Mouse (Mus musculus) forebrain, embryonic 12.5 days (tissue): ENCODE measurements at regions not wholly inside any gene's neighbourhood (a gene's known extent, or its start where the extent isn't known, plus 50 kb on each side); places are given as distances from the start of the nearest gene placed in this dataset.

Experiments used
- ATAC-seq: fragments of 200-750 bp; cut with Nextera tagmentation; 2 replicates; pipeline ENCODE4 v1.8.0; 2017; ENCODE audit warnings: moderate TSS enrichment; ENCODE audit not compliant: low FRiP score
- H3K27ac ChIP-seq: fragments of 300-500 bp; sonication (generic); 2 replicates; pipeline ENCODE4 v1.5.1; 2016; ENCODE audit warnings: mild to moderate bottlenecking
- H3K27me3 ChIP-seq: fragments of 300-500 bp; sonication (generic); 2 replicates; pipeline ENCODE4 v1.6.1; 2016; ENCODE audit warnings: mild to moderate bottlenecking
- H3K36me3 ChIP-seq: fragments of 300-500 bp; sonication (generic); replicated peaks from 2 replicates; pipeline ENCODE4 v1.6.1; 2016; ENCODE audit warnings: mild to moderate bottlenecking
- H3K4me1 ChIP-seq: fragments of 300-500 bp; sonication (generic); 2 replicates; pipeline ENCODE4 v1.6.1; 2016
- H3K4me2 ChIP-seq: fragments of 300-500 bp; sonication (generic); 2 replicates; pipeline ENCODE4 v1.6.1; 2016; ENCODE audit warnings: mild to moderate bottlenecking, moderate library complexity
- H3K4me3 ChIP-seq: fragments of 300-500 bp; sonication (generic); replicated peaks from 2 replicates; pipeline ENCODE4 v1.5.1; 2016; ENCODE audit warnings: mild to moderate bottlenecking
- H3K9ac ChIP-seq: fragments of 300-500 bp; sonication (generic); 2 replicates; pipeline ENCODE4 v1.6.1; 2016; ENCODE audit warnings: mild to moderate bottlenecking
- H3K9me3 ChIP-seq: fragments of 300-500 bp; sonication (generic); 2 replicates; pipeline ENCODE4 v1.6.1; 2016
- WGBS: fragments of 180-500 bp; shearing (Covaris S2); methylation state at CpG from one replicate; pipeline ENCODE4 v1.1.7; 2016; 5-methylcytosine and 5-hydroxymethylcytosine counted together

DNA sequence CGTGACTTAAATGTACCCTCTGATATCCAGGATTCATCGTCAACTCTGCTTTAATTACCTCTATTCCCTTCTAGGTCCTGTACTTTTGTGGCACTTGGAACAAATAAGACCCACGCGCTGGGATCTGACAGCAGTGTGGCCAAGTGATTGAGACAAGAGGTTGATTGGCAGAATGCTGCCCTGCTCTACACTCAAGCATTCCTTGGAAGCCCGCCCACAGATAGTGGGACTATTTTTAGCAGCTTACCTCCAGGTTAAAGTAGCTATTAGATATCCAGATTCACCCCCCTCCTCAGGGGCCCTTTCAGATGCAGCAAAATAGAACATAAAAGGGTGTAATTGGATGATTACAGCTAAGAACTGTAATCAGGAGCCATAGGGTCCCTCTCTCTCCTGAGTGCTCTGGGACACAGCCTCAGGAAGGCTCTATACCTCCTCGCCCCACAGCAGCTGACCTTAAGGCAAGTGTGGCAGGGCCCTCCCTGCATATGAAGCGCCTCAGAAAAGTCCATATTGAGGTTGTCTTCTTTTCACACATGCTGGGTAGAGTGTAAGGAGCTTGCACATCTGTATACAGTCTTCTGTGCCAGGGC, 479.1 kb upstream of the Marcks start:
- H3K27me3 ChIP-seq: no peaks in the 10 kb centered on the region
- no peaks in the 10 kb centered on the region for H3K9me3 ChIP-seq
- H3K36me3 ChIP-seq: no peaks in the 10 kb centered on the region
- no peak overlapping the region for H3K4me2 ChIP-seq
- WGBS: 53% methylated on average over 7 of the region's 7 CpGs
- H3K27ac ChIP-seq: 0 out of 2 replicates have a peak overlapping the region, but pooled peaks have one; percentile 1
- no peak overlapping the region for H3K4me3 ChIP-seq
- no peak overlapping the region for H3K9ac ChIP-seq
- peak; percentile 73; the same call in 1 of the 2 replicates for ATAC-seq
- H3K4me1 ChIP-seq: peaks cover 15% of the 10 kb centered on the region; the same call in 1 of the 2 replicates

DNA sequence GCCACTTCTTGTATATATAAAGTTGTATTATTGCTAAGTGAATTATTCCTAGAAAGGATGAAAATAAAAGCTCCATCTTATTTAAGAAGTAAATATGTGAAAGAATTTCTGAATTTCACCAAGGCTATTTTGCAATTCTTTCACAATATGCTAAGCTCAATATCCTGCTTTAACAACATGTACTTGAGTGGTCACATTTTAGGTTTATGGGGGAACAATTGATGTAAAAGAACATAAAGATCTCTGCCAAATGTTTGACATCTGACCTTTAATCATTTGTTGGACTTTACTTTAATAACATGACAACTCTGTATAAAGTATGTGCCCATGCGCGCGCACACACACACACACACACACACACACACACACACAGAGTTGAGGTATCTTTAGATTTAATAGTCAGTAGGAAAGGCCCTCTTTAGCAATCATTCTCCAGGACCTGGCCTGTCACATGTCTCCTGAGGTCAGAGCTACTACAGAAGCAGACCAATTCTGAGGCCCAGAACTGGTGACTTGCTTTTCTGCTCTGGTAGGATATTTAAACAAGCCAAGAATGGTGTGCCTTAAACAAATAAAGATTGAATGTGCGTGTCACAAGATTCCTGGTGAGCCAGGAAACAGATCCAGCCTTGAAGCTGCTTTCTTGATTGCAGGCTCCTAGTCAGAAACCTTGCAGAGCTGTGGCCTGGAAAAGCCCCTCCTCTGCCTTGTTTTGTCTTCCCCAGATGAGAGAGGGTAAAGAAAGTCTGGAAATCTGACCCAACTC, 477.4 kb upstream of the Marcks start:
- H3K4me3 ChIP-seq: no peak overlapping the region
- H3K36me3 ChIP-seq: no peaks in the 10 kb centered on the region
- H3K27me3 ChIP-seq: no peaks in the 10 kb centered on the region
- 68% methylated on average over 4 of the region's 4 CpGs for WGBS
- no peak overlapping the region for H3K9ac ChIP-seq
- no peak for ATAC-seq
- H3K27ac ChIP-seq: no peak overlapping the region
- peaks cover 15% of the 10 kb centered on the region; the same call in 1 of the 2 replicates for H3K4me1 ChIP-seq
- H3K4me2 ChIP-seq: no peak overlapping the region
- H3K9me3 ChIP-seq: no peaks in the 10 kb centered on the region

DNA sequence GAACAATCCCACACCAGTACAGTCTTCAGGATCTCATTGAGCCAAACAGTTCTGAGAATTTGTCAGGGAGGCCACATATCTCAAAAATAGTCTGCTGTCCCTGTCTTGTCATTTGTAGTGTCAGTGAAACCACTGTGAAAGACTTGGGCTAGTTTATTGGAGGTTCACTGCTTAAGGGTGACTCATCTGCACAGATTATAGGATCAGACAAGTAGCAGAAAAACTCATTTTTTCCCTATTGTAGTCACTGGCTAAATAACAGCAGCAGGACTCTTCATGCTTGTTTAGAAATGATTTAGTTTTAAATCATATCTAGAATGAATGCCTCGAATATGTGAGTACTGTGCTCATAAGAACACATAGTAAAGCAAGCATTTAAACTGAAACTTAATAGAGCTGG, 475.2 kb upstream of the Marcks start:
- Histone ChIP-seq H3K4me1 (peaks cover 15% of the 10 kb centered on the region; the same call in 1 of the 2 replicates), H3K9ac (no peak overlapping the region), H3K36me3 (no peaks in the 10 kb centered on the region), H3K4me3 (no peak overlapping the region), H3K4me2 (no peak overlapping the region), H3K9me3 (no peaks in the 10 kb centered on the region), H3K27ac (no peak overlapping the region), H3K27me3 (no peaks in the 10 kb centered on the region)
- ATAC-seq: no peak
- 89% methylated on average over 1 of the region's 1 CpGs for WGBS

DNA sequence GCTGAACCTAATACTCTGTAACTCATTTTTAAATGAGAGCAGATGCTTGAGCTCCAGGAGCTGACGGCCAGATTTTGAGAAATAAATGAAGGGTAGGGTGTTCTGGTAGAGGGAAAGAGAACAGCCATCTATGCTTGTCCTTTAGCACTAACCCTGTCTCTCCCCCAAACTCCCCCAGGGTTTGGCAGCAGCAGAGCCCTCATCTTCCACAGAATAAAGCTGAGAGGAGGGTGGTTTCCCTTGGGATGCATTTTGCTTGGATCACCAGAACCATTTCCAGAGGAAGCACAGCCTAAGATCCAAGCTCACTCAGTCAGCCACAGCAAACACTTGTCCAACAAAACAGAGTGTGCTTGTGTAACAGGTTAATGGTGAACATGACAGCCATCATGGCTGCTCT, 464.8 kb upstream of the Marcks start:
- ATAC-seq: no peak
- Histone ChIP-seq H3K4me3 (no peak overlapping the region), H3K36me3 (no peaks in the 10 kb centered on the region), H3K27ac (no peak overlapping the region), H3K27me3 (no peaks in the 10 kb centered on the region), H3K9ac (no peak overlapping the region), H3K4me2 (no peak overlapping the region), H3K4me1 (no peaks in the 10 kb centered on the region), H3K9me3 (no peaks in the 10 kb centered on the region)
- 64% methylated on average over 1 of the region's 1 CpGs for WGBS

DNA sequence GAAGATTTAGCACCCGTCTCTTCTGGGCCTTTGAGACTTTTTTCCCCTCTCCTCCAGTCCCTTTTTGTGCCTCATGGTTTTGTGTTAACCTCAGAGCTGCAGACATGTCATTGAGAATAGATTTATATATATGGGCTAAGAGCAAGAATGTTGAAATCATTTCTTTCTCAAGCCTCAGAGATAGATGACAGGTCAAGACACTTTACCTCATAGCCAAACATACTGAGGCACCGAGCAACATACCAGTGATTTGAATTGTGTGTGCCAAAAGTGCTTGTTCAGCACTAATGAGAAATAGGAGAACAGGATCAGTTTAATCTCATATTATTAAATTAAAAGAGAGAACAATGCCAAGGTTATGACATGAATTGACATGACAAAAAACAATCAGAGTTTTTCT, 464.2 kb upstream of the Marcks start:
- no peak overlapping the region for H3K9ac ChIP-seq
- H3K27me3 ChIP-seq: no peaks in the 10 kb centered on the region
- H3K4me1 ChIP-seq: no peaks in the 10 kb centered on the region
- H3K36me3 ChIP-seq: no peaks in the 10 kb centered on the region
- no peak for ATAC-seq
- no peak overlapping the region for H3K4me2 ChIP-seq
- no peak overlapping the region for H3K4me3 ChIP-seq
- 78% methylated on average over 2 of the region's 2 CpGs for WGBS
- H3K9me3 ChIP-seq: no peaks in the 10 kb centered on the region
- H3K27ac ChIP-seq: no peak overlapping the region

DNA sequence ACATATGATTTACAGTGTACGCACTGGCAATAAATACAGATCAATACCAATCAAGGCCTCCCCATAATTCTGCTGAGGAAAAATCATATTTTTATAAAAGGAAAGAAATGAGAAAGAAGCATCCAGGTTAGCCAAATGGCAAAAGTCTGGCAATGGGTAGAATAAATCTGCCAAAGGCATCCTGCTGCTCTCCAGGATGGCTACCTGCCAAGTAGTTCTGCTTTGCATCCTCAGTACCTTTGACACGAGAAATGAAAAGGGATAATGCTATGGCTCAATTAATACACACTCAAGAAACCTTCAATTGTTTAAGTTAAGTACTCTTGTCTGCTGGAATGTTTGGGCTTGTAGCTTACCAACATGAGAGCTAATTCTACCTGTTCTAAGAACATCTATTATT, 451.2 kb upstream of the Marcks start:
- Histone ChIP-seq H3K9me3 (no peaks in the 10 kb centered on the region), H3K4me3 (no peak overlapping the region), H3K27ac (no peak overlapping the region), H3K36me3 (no peaks in the 10 kb centered on the region), H3K4me1 (no peaks in the 10 kb centered on the region), H3K27me3 (no peaks in the 10 kb centered on the region), H3K9ac (no peak overlapping the region), H3K4me2 (no peak overlapping the region)
- no peak for ATAC-seq
- 70% methylated on average over 2 of the region's 2 CpGs for WGBS

DNA sequence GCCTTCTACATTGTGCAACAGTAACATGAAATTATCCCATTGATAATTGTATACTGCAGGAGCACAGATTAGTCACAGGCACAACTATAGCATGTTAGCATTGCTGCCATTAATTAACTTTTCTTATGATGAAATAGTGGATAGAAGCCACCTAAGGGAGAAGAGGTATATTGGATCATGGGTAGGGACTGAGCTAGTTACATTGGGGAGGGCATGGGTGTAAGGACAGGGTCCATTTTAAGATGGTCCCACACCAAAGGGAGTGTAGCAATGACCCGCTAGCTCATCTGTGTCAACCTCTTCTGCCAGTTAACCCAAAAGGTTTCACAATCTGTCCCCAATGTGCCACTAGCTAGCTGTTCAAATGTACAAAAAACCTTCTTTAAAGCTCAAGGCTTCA, 450.3 kb upstream of the Marcks start:
- Histone ChIP-seq H3K9me3 (no peaks in the 10 kb centered on the region), H3K36me3 (no peaks in the 10 kb centered on the region), H3K27ac (no peak overlapping the region), H3K9ac (no peak overlapping the region), H3K27me3 (no peaks in the 10 kb centered on the region), H3K4me2 (no peak overlapping the region), H3K4me1 (no peaks in the 10 kb centered on the region), H3K4me3 (no peak overlapping the region)
- no peak for ATAC-seq
- WGBS: 92% methylated on average over 1 of the region's 1 CpGs

DNA sequence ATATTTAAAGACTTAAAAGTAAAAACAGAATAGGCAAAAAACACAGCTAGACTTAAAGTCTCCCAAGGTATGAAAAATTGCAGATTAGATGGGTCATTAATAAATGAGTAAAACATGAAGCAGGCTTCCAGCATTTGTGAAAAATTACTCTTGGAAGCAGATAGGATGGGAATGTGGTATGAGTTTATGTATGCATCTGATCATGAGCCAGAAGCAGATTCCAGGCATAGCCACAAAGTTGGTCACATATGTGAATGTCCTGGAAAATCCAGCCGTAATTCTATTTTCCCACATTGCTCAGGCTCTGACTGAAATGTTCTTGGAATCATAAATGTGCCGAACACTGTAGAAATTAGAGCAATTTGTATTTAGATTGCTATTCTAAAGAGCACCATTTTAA, 432.5 kb upstream of the Marcks start:
- H3K4me3 ChIP-seq: no peak overlapping the region
- no peak overlapping the region for H3K9ac ChIP-seq
- H3K27ac ChIP-seq: no peak overlapping the region
- 88% methylated on average over 2 of the region's 2 CpGs for WGBS
- no peak for ATAC-seq
- H3K4me1 ChIP-seq: no peaks in the 10 kb centered on the region
- H3K4me2 ChIP-seq: no peak overlapping the region
- no peaks in the 10 kb centered on the region for H3K9me3 ChIP-seq
- no peaks in the 10 kb centered on the region for H3K36me3 ChIP-seq
- H3K27me3 ChIP-seq: no peaks in the 10 kb centered on the region

DNA sequence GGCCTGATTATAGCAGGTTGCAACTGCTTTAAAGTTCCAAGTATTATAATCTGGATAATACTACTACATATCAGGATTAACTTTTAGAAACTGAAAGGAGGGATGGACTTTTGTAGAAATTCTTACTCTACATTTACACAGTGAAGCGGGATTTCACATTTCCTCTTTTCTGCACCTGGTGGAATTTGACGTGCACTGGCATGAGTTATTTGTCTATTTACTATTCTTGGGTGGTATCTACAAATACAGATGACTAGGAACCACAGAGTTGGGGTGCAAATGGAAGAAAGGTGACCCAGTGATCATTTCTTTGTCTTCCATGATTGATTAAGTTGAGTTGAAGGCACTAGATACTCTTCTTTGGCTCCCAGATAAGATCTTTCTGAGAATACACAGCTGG, 423.0 kb upstream of the Marcks start:
- ATAC-seq: no peak
- no peaks in the 10 kb centered on the region for H3K4me1 ChIP-seq
- WGBS: 96% methylated on average over 2 of the region's 2 CpGs

DNA sequence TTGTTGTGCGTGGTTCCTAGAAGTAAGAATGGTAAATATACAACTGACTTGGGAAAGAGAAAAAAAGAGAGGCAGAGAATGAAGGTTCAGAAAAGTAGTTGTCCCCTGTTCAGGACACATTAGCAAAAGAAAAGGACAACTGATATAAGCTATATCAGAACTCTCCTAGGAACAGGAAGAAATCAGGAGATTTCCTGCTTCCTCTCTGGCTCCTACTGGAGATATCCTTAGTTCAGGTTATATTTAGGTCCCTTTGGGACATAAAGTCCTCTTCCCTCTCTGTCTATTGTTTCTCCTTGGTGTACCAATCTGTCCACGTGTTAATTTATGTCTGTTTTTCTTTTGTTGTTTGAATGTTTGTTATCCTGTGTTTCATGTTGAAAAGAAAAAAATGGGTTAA, 410.7 kb upstream of the Marcks start:
- Histone ChIP-seq H3K27ac (no peak overlapping the region), H3K4me1 (no peaks in the 10 kb centered on the region), H3K4me3 (no peak overlapping the region), H3K9me3 (no peaks in the 10 kb centered on the region), H3K27me3 (no peaks in the 10 kb centered on the region), H3K36me3 (no peaks in the 10 kb centered on the region), H3K9ac (no peak overlapping the region), H3K4me2 (no peak overlapping the region)
- WGBS: 84% methylated on average over 2 of the region's 2 CpGs
- ATAC-seq: no peak

More for the DNA sequence above, 423.0 kb upstream of the Marcks start:
- Histone ChIP-seq H3K9me3 (no peaks in the 10 kb centered on the region), H3K36me3 (no peaks in the 10 kb centered on the region), H3K4me3 (no peak overlapping the region), H3K4me2 (no peak overlapping the region), H3K9ac (no peak overlapping the region), H3K27me3 (no peaks in the 10 kb centered on the region), H3K27ac (no peak overlapping the region)

DNA sequence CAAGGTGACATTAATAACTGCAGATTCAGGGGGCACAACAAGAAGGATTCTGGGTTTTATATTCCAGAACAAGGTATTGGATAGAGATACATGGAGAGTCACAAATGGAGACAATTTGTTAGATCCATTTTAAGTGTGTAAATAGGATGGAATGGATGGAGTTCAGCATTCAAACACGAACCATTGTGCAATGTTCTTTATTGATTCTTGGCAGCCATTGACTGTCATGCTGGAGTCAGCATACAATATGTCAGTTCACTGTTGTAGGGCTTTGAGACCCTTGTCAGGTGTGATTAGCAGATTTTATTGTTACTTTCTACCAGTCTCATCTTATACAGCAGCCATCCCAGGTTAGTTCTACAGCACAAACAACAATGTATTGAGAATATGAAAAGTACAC, 402.0 kb upstream of the Marcks start:
- ATAC-seq: no peak
- Histone ChIP-seq H3K4me1 (no peaks in the 10 kb centered on the region), H3K36me3 (no peaks in the 10 kb centered on the region), H3K4me2 (no peak overlapping the region), H3K9me3 (no peaks in the 10 kb centered on the region), H3K27ac (no peak overlapping the region), H3K9ac (no peak overlapping the region), H3K27me3 (no peaks in the 10 kb centered on the region), H3K4me3 (no peak overlapping the region)
- WGBS: 83% methylated on average over 1 of the region's 1 CpGs

DNA sequence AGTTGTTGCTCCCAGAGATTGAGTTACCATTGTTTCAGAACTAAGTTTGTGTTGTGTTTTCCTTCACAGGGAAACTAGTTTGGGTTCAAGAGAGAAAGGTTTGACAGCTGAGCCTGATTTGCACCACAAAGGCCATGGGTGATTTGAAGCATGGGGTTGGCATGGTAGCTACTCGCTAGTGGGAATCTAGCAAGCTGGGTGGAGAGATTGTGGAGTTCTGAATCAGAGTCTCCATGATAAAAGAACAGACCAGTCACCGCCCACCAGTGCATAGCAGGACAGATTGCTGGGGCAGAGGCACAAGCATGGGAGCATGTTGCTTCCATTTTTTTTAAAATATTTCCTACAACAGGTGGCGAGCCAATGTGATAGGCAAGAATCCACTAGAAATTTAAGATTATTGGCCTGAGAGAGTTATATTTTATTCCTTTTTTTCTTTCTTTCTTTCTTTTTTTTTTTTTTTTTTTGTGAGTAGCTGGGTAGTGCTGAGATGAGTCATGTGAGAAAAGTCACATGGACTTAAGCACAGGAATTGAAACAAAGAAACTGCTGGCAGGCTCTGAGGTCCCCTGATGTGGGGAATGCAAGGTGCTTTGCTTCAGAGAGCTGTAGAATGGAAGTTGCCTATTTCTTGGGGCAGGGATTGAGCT, 367.4 kb upstream of the Marcks start:
- WGBS: 70% methylated on average over 3 of the region's 3 CpGs
- no peak overlapping the region for H3K27ac ChIP-seq
- H3K4me1 ChIP-seq: no peaks in the 10 kb centered on the region; the same call in 1 of the 2 replicates
- no peak overlapping the region for H3K4me3 ChIP-seq
- no peaks in the 10 kb centered on the region for H3K9me3 ChIP-seq
- no peak overlapping the region for H3K4me2 ChIP-seq
- H3K27me3 ChIP-seq: no peaks in the 10 kb centered on the region
- H3K9ac ChIP-seq: no peak overlapping the region
- no peak for ATAC-seq
- no peaks in the 10 kb centered on the region for H3K36me3 ChIP-seq

DNA sequence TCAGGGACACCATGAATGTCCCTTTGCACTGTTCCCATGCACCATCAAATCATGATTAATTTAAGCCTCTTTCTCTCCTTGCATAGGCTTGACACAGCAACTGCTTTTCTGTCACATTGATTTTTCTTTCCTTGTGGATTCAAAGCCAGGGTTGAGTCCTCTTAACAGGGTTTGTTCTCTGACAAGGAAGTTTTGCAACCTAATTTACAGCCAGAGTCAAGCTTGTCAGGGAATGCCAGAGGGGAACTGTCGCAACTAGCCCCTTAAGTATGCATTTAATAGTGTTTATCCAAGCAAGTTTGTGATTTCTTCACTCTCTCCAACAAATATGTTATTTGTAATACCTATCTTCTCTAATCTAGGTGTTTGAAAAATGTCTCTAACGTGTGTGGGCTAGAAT, 365.7 kb upstream of the Marcks start:
- Histone ChIP-seq H3K4me1 (no peaks in the 10 kb centered on the region; the same call in 1 of the 2 replicates), H3K27ac (no peak overlapping the region), H3K27me3 (no peaks in the 10 kb centered on the region), H3K9ac (no peak overlapping the region), H3K4me2 (no peak overlapping the region), H3K36me3 (no peaks in the 10 kb centered on the region), H3K9me3 (no peaks in the 10 kb centered on the region), H3K4me3 (no peak overlapping the region)
- no peak for ATAC-seq
- WGBS: 79% methylated on average over 2 of the region's 2 CpGs
